Mouse (Mus musculus) activated CD4-positive, CD25-positive, alpha-beta regulatory T cell, adult 9 weeks (primary cell): ENCODE results near the gene Ndufaf3. TPM values are rescaled to one million over a fixed set of nuclear protein-coding genes. Genes with fewer than 3 reads are reported as not detected.

ENCODE experiments used
- polyA plus RNA-seq: library from polyadenylated mRNA; unstranded; fragments of 100-300 nt; shearing (Covaris generic); gene quantifications from one replicate; pipeline ENCODE4 v1.2.1, GENCODE M21; 2017

Gene Ndufaf3
- 79.9 TPM for polyA plus RNA-seq

GRCm38 (mm10) chr9:108566815-108567776, at the start of gene Ndufaf3:
Gene Ndufaf3 (minus strand): TSS chr9:108567434.

GRCm38 (mm10) chr9:108596998-108597764, 29.9 kb upstream of the Ndufaf3 start, which contains the start of gene P4htm:
Gene P4htm (minus strand): TSS chr9:108597667.

GRCm38 (mm10) chr9:108578545-108579343, 11.5 kb upstream of the Ndufaf3 start, which contains the start of gene Wdr6:
Gene Wdr6 (minus strand): TSS chr9:108578739.

GRCm38 (mm10) chr9:108569381-108570206, 2.4 kb upstream of the Ndufaf3 start, which contains the start of gene Dalrd3:
Gene Dalrd3 (plus strand): TSS chr9:108569886.

GRCm38 (mm10) chr9:108560227-108560841, 6.9 kb downstream of the Ndufaf3 start, which contains the start of gene Impdh2:
Gene Impdh2 (plus strand): TSS chr9:108560286.

GRCm38 (mm10) chr9:108516380-108517251, 50.6 kb downstream of the Ndufaf3 start, which contains the start of gene Qrich1:
Gene Qrich1 (plus strand): TSS chr9:108516806.

Other genes starting within 250 kb of the Ndufaf3 start
- gene Gpx1, start 228.5 kb downstream of the Ndufaf3 start, polyA plus RNA-seq, result 741 TPM
- 160 TPM for gene Usp4, start 219.6 kb downstream of the Ndufaf3 start, polyA plus RNA-seq
- gene 1700102P08Rik, start 174.6 kb downstream of the Ndufaf3 start, polyA plus RNA-seq, result 4.3 TPM
- not detected for gene Ccdc36, start 138.9 kb downstream of the Ndufaf3 start, polyA plus RNA-seq
- not detected for gene BC048562, start 131.0 kb downstream of the Ndufaf3 start, polyA plus RNA-seq
- 54.7 TPM for gene Ccdc71, start 106.9 kb downstream of the Ndufaf3 start, polyA plus RNA-seq
- gene Klhdc8b, start 105.9 kb downstream of the Ndufaf3 start, polyA plus RNA-seq, result 5.2 TPM
- 0.20 TPM for gene Lamb2, start 87.7 kb downstream of the Ndufaf3 start, polyA plus RNA-seq
- 169 TPM for gene Usp19, start 76.8 kb downstream of the Ndufaf3 start, polyA plus RNA-seq
- gene Qars, start 59.7 kb downstream of the Ndufaf3 start, polyA plus RNA-seq, result 111 TPM
- 148 TPM for gene Qrich1, start 50.6 kb downstream of the Ndufaf3 start, polyA plus RNA-seq
- 103 TPM for gene Impdh2, start 7.1 kb downstream of the Ndufaf3 start, polyA plus RNA-seq
- 158 TPM for gene Dalrd3, start 2.5 kb upstream of the Ndufaf3 start, polyA plus RNA-seq
- 99.9 TPM for gene Wdr6, start 11.3 kb upstream of the Ndufaf3 start, polyA plus RNA-seq
- 16.5 TPM for gene P4htm, start 30.2 kb upstream of the Ndufaf3 start, polyA plus RNA-seq
- gene Arih2, start 82.0 kb upstream of the Ndufaf3 start, polyA plus RNA-seq, result 72.9 TPM
- gene Slc25a20, start 94.7 kb upstream of the Ndufaf3 start, polyA plus RNA-seq, result 57.1 TPM
- 3.2 TPM for gene Prkar2a, start 121.9 kb upstream of the Ndufaf3 start, polyA plus RNA-seq
- gene Ip6k2, start 216.4 kb upstream of the Ndufaf3 start, polyA plus RNA-seq, result 21.2 TPM
- gene Nckipsd, start 240.9 kb upstream of the Ndufaf3 start, polyA plus RNA-seq, result 5.2 TPM